Mouse (Mus musculus) thymus, postnatal 25 days (tissue): ENCODE measurements at regions not wholly inside any gene's neighbourhood (a gene's known extent, or its start where the extent isn't known, plus 50 kb on each side); places are given as distances from the start of the nearest gene placed in this dataset.
"Not testable (repeated sequence)": the region's sequence is repeated elsewhere in the genome, so short reads cannot be mapped to it uniquely, and the experiment has no call there.

ENCODE experiments used
- DNase-seq: peaks from one replicate; pipeline ENCODE4 v3.0.0; 2022

GRCm38 (mm10) chr9:6845281-6845680, 339.0 kb downstream of the Dync2h1 start:
- not testable (repeated sequence) for DNase-seq

GRCm38 (mm10) chr9:6834936-6835335, 349.3 kb downstream of the Dync2h1 start:
- not testable (repeated sequence) for DNase-seq

- no peak for DNase-seq
Measured at GRCm38 (mm10) chr9:6834470-6834869, 349.8 kb downstream of the Dync2h1 start.

DNA sequence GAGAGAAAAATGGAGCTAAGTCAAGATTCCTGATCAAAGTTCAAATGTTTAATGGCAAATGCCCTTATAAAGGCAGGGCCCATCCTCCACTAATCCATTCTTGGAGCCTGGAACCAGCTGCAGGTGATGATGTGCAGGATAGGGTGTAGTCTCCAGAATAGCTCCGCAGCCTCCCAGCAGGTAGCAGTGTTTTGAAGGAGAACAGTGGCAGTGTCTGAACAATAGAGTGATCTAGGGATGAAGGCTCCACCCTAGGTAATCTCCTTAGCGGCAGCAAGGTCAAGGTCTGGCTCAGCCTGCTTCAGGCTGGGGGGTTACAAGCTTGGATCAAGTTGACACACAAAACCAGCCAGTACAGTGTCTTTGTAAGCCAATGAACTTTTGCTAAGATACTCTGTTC, 351.4 kb downstream of the Dync2h1 start:
- no peak for DNase-seq

DNA sequence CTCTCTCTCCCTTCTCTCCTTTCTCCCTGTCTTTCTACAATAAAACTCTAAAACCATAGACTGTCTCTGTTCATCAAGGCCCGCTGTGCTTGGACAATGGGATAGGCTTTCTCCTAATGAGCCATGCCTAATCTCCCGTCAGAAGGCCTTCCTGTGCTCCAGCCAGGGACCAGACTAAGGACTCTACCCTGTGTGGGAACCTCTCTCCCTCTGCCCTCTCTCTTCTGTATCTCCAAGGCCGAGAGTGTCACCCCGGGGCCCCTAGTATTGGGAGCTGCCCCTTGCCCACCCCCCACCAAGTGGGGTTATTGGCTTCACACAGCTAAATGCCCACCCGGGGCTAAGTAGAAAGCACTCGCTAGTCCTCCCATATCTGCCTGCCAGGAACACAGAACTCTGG, 352.6 kb downstream of the Dync2h1 start:
- DNase-seq, result not testable (repeated sequence)

DNA sequence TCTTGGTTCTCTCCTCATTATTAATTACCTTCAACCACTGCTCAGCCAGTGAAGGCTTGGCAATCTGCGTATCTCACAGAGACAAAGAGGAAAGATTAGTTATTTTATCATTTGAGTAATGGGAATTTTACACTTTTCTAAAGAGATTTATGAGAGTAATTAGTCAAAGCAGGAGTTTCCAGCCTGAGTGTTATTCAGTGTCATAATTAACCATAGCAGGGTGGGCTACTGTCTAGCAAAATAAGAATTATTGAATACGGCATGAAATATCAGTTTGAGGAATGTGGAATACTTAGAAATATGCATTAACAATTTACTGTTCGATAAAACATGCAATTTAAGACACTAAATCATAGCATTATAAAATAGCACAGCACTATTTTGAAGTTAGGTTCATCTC, 357.7 kb downstream of the Dync2h1 start:
- no peak for DNase-seq

- DNase-seq, result no peak
Measured at GRCm38 (mm10) chr9:6825609-6826008, 358.6 kb downstream of the Dync2h1 start.

- not testable (repeated sequence) for DNase-seq
Measured at GRCm38 (mm10) chr9:6823946-6824345, 360.3 kb downstream of the Dync2h1 start.

DNA sequence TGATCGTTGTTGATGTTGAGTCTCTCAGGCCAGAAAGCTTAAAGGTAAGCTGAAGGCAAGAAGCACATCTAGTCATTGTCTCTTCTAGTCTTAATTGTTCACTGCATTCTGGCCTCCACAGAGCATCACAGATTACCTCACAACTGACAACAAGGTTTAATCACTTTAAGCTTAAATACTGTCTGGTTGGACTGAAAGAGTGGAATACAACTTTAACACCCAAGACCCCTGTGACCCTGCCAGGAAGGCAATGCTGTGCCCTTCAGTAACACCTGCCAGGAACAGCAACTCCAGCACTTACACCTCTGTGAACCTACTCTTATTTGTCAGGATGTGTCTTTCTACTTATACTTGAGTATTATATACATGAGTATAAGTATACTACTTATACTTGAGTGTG, 360.7 kb downstream of the Dync2h1 start:
- no peak for DNase-seq

DNA sequence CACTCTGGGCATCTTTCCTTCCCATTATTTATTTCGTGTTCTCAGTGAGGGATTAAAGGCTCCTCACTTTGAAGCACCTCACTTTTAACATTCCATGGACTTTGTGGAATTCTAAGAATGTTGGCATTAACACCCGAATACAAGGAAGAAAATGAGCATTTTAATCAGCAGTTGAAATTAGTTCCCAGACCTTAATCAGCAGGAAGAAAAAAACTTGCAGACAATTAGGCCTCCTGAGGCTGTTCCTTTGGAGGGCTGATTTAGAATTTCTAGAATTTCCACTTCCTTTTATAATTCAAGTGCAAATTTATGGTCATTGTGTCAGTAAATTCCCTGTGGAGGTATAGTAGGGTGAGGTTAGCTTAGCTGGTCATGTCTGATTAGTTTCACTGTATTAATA, 407.6 kb downstream of the Dync2h1 start:
- no peak for DNase-seq

DNA sequence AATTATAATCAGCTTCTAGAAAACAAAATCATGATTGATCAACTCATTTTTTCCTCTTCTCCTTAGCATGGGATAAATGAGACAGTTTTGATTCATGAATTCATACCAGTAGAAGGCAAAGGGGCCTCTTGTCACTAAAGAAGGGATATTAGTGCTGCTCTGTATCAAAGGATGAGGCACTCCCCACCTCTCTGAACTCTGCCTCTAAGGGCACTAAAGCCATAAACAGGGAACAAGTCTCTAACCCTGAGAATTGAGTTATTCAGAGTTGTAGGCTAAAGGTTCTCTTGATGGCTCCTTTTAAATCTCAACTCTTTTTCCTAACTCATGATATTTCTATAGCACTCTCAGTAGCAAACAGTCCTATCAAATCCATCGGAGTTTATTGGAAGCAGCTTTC, 442.8 kb downstream of the Dync2h1 start:
- no peak for DNase-seq

DNA sequence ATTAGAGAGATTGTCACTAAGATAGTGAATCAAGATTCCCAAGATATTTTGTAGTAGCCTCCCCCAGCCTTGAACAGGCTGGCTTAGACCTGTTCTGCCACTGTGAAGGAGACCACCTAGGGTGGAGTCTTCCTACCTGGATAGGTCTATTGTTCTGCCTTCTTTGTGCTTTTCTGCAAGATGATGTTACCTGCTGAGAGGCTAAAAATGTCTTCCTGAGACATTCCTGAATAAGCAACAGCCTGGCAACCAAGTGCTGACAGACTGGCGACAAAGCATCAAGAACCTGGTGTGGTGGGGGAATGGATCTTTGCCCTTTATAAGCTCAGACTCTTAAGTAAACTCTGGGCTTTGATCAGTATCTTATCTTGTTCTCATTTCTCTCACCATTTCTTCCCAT, 447.8 kb downstream of the Dync2h1 start:
- no peak for DNase-seq

GRCm38 (mm10) chr9:6726411-6726810, 456.8 kb upstream of the Ddi1 start:
- DNase-seq, result no peak

DNA sequence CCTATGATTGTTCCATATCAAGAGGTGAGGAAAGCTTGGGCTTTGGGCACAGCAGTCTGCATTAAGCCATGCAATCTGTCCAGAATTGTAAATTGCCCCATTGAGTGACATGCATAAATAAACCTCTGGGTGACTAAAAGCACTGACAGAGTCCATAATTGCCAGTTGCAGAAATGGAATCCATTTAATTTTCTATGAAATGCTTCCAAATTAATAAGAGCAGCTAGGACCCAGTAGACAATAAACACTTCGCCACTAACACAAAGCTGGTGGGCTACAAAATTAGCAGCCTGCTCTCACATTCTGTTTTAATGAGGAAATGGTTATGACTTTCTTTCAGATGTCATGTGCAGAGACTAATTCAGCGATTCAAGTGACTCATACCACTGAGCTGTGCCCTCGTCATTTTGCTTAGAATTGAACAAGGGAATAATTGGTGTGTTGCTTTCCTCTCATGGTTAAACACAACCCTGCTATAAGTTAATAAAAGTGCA, 407.6 kb upstream of the Ddi1 start:
- DNase-seq, result no peak

DNA sequence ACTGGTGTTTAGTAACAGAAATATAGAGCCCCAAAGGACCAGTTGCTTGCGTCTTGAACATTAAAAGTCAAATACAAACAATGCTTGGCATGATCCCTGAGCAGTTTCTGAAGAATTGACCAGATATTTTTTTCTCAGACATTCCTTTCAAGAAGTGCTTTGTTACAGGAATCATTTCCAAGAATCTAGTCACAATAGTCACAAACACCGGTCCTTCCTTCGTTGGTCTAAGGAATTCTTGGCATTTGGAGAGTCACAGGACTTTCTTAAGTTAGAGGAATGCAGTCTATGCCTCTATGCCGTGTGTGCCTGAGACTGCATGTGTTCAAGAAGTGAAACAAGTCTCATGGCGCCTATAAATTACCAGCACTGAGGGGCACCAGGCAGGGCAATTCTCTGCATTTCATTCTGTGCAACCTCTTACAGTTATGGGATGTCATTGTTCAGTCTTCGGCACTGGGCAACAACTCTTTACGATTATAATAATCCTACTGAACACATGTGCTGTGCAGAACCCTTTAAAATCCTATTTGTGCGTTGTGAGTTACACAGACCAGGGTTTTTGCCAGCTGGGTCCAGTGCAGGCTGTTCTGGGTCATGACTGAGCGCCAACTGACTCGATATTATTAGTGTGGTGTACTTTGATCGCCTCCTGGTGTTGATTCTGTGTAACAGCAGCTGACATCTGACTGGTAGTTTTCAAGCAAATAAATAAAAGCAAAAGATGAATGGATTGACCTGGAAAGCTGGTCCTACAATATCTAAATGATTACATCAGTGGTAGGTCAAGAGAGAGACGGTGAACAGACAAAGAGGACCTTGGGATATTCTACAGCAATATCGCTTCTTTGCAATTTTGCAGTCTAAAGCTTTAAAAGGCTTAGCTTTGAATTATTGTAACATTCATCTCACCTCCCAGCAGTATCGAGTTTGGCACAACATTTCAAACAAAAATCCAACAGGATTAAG, 398.6 kb upstream of the Ddi1 start:
- DNase-seq, result peak; percentile 1

- no peak for DNase-seq
Measured at GRCm38 (mm10) chr9:6665679-6666078, 396.0 kb upstream of the Ddi1 start.

DNA sequence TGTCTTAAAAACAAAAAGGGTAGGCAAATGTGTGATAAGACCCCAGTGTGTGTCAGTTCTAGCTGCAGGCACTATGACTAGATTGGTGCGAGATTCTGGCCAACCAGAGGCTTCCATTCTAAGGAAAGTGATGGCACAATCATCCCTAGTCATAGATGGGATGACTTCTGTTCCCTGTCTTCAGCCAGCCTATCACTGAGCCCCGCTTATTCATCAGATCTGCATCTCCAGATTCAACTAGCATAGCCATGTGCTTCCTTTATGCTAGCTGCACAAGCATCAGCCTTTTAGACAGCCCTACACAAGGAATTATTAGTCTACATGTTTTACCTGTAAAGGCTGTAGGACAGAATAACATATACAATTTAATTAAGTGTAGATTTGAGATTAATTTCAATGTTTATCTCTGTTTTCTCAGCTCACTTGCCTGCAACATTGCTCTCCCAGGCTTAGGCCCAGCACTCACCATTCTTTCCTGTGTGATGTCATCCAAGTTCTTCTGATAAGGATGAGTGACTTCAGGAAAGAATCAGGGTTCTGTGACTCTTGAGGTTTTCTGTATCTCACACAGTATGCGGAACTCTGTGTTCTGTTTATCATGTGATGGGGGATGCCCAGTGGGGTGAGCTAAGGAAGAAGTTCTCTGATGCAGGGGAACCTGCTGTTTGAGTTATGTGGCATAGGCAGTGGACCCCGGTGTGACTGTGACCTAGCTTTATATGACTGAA, 382.8 kb upstream of the Ddi1 start:
- DNase-seq, result no peak

GRCm38 (mm10) chr9:6651572-6652236, 382.1 kb upstream of the Ddi1 start:
- DNase-seq, result no peak

GRCm38 (mm10) chr9:6645796-6646309, 376.2 kb upstream of the Ddi1 start:
- no peak for DNase-seq

GRCm38 (mm10) chr9:6645321-6645720, 375.7 kb upstream of the Ddi1 start:
- no peak for DNase-seq

DNA sequence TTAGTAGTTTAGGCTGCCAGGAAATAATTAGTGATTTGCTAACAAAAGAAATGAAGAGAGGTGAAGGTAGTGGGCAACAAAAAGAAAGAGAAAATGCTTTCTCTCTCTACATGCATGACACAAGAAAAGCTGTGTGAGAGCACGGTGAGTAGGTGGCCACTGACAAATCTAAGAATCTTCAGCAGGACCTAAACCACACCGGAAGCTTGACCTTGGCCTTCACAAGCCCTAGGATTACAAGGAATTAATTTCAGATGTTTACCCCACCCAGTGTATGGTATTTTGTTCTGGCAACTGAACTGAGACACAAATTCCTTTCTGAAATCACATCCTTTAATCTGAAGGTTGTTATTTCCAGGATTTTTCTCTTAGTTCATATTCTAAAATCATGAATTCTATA, 347.5 kb upstream of the Ddi1 start:
- DNase-seq, result no peak

DNA sequence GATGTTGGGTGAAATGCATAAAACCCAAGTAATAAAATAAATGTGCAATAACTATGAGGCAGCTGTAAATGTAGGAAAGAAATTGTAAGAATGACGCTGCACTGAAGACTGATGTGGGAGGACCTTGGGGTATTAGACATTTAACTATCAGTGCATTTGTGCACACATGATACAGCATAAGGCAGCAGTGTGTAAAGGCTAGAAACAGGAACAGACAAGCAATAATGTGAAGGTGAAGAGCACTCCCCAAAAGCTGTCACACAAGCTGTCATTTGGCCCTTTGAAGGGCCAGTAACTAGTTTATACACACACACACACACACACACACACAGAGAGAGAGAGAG, 339.6 kb upstream of the Ddi1 start:
- no peak for DNase-seq
